Mouse (Mus musculus) urinary bladder, postnatal 36 days (tissue): ENCODE data around the gene Gpr108.
"Not testable (repeated sequence)": the region's sequence is repeated elsewhere in the genome, so short reads cannot be mapped to it uniquely, and the experiment has no call there.

Source experiments
- DNase-seq, 2 experiments: peaks; one replicate each; pipeline ENCODE4 v3.0.0; 2022; ENCODE audit warnings: low spot score in 2 of 2, mixed read lengths in 1 of 2

Gpr108 gene

GRCm38 (mm10) chr17:57248201-57248699, at the start of gene Gpr108:
Gene Gpr108 (minus strand): TSS chr17:57248446.
- DNase-seq: peak; percentile 81 to 88

DNA sequence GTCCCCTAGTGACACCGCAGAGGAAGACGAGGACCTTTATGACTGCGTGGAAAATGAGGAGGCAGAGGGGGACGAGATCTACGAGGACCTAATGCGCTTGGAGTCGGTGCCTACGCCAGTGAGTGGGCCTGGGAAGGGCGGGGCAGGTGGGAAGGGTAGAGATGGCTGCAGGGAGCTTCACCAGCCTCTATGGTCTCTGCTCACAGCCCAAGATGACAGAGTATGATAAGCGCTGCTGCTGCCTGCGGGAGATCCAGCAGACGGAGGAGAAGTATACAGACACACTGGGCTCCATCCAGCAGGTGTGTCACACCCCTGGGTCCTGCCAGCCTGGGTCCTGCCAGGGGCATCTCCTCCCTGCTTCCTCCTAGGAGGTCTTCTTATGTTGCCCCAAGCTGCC, 48.8 kb upstream of the Gpr108 start:
- no peak for DNase-seq

- no peak for DNase-seq
Measured at GRCm38 (mm10) chr17:57295935-57296334, 47.7 kb upstream of the Gpr108 start.

DNA sequence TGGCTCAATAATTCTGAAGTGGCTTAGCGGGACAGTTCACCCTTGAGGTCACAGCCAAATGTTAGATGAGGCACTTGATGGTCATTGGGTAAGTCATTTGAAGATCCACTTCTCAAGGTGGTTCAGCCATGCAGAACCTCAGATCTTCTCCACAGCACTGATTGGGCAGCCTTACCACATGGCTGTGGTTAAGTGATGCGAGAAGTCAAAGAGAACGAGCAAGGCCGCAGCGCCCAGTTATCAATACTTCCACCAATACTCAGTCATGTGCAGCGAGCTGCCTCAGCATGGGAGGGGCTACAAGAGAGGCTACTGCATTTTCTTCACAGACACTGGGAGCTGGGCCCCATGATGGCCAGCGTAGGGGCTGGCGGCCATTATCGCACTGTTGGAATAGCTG, 44.7 kb upstream of the Gpr108 start:
- no peak for DNase-seq

- DNase-seq: no peak
Measured at GRCm38 (mm10) chr17:57292302-57292701, 44.1 kb upstream of the Gpr108 start.

- DNase-seq: no peak
Measured at GRCm38 (mm10) chr17:57290671-57291055, 42.4 kb upstream of the Gpr108 start.

- no peak for DNase-seq
Measured at GRCm38 (mm10) chr17:57290001-57290670, 41.9 kb upstream of the Gpr108 start.

- DNase-seq: no peak
Measured at GRCm38 (mm10) chr17:57289252-57289651, 41.0 kb upstream of the Gpr108 start.

- DNase-seq: no peak
Measured at GRCm38 (mm10) chr17:57286718-57287355, 38.6 kb upstream of the Gpr108 start.

GRCm38 (mm10) chr17:57285077-57285476, 36.8 kb upstream of the Gpr108 start:
- no peak for DNase-seq

GRCm38 (mm10) chr17:57283906-57284305, 35.7 kb upstream of the Gpr108 start:
- DNase-seq: no peak

DNA sequence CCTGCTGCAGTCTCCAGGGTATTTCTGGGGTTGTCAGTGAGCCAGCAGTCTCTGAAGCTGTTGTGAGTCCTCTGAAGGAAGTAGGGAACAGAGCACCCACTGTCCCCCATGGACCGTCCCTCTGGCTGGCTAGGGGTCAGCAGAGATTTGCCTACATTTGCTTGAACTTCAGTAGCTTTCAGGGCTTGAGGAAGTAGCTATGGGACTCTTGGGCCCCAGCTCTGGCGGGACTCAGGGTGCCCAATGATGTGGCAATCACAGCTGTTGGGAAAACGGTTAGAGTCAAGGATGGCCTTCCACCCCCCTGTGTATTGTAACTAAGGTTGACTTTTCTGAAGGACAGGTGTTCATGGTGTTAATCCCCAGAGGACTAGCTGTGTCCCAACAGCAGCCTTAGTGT, 32.2 kb upstream of the Gpr108 start:
- no peak for DNase-seq

GRCm38 (mm10) chr17:57279591-57280224, 31.5 kb upstream of the Gpr108 start:
- DNase-seq: no peak

DNA sequence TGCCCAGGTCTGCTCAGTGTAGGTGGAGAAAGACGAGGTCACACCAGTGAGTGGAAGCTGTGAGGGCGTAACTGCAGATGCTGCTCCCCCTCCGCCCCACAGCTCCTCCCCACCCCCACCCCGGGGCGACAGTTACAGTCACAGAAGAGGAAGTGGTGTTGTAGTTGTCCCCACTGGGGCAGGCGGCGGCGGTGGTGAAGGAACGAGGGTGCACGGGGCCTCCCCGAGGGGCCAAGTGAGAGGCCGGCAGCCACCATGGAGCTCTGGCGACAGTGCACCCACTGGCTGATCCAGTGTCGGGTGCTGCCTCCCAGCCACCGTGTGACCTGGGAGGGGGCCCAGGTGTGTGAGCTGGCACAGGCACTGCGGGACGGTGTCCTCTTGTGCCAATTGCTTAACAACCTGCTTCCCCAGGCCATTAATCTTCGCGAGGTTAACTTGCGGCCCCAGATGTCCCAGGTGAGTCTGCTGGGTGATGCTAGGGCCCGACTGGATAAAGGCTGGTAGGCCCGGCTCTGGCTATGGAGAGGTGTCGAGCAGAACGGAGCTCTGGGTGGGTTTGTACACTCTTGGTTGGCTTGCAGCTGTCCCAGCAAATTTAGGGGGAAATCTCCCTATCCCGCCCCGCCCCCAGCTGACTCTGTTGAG, 30.8 kb upstream of the Gpr108 start, which contains the start of gene Vav1:
Gene Vav1, plus strand, starts transcription at position 158 of the 648 bp plus-strand sequence.
- DNase-seq: no peak

- no peak for DNase-seq
Measured at GRCm38 (mm10) chr17:57278537-57278936, 30.3 kb upstream of the Gpr108 start.

DNA sequence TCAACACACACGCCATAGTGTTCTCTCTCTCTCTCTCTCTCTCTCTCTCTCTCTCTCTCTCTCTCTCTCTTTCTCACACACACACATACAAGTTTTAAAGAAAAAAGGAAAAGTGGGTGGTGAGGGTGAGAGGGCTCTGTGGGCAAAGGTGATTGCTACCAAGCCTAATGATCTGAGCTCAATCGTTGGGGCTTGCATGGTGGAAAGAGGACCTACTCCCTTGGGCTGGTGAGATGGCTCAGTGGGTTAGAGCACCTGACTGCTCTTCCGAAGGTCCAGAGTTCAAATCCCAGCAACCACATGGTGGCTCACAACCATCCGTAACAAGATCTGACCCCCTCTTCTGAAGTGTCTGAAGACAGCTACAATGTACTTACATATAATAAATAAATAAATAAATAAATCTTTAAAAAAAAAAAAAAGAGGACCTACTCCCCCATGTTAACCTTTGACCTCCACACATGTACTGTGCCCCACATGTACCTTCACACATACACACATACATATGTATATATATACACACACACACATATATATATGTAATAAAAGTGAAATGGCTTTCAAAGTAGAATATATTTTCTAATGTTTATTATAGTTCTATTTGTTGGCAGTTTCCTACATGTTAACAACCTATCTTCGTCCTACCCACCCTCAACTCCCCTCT, 29.5 kb upstream of the Gpr108 start:
- DNase-seq: not testable (repeated sequence)

DNA sequence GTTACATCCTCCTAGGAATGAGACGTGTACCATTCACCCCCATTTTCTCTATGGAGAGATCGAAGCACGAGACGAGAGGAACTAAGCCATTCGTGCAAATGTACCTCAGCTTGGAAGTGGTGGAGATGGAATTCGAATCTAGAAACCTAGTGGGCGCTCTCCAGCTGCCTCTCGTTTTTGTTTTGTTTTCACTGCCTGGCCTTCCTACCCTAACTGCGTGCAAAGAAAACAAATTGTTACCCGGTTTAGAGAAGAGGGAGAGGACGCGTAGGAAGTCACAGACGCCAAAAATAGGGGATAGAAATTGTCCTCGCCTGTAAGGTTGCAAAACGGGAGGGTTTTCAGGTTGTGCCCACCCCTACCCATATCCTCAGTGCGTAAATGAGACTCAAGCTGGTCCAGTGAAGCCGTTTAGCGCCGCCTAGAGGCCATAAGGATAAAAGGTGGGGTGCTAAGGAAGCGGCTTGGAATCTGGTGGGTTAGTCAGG, 28.4 kb upstream of the Gpr108 start:
- DNase-seq: peak; percentile 72 to 74

- no peak for DNase-seq
Measured at GRCm38 (mm10) chr17:57275997-57276351, 27.7 kb upstream of the Gpr108 start.

DNA sequence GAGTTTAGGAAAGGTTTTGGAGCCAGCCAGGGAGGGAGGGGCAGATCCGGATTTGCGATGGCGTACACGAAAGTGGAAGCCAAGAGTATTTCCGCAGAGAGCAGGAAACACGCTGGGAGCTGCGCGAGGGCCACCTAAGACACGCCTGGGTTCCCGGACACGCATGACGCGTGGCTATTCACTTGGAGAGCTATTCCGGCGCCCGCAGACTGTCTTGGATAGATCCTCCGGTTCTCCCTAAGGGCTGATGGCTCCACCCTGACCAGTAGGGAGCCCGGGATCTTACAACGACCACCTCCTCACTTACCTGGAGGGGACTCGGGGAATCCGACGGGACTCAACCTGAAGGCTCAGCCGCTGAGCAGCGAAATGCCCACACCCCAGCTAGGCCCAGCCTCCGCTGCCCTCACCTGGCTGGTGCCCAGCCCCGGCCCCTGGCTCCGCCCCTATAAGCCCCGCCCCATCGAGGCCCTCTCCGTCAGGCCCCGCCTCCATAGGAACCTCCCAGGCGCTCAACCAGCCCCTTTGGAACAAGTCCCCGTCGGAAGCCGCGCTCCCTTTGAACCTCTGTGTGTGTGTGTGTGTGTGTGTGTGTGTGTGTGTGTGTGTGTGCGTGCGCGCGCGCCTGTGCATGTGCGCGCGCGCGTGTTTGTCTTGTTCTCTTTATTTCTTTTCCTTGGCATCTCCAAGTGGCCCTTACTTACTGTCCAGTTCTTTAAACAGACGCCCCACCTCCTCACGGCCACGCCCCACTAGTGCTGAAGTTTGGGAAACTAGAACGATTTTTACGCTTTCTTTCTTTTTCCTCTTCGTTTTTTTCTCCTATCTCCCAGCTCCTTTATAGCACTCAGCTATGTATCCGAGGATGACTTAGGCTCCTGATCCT, 27.1 kb upstream of the Gpr108 start:
- DNase-seq: peak; percentile 93 to 94

DNA sequence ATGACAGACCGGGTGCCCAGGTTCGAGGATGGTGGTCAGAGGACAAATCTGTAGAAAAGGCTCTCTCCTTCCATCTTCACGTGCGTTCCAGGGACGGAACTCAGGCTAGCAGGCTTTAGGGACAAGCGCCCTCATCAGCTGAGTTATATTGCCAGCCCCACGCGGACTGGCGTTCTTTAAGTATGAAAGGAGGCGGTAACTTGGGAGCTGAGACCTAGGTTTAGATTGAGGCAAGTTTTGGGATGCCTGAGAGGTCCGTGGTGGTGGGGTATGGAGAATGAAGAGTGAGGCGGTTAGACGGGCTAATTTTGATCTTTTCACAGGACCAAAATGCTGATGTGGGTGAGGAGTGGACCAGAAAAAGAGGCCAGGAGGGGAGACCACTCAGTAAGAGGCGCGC, 26.4 kb upstream of the Gpr108 start:
- no peak for DNase-seq

DNA sequence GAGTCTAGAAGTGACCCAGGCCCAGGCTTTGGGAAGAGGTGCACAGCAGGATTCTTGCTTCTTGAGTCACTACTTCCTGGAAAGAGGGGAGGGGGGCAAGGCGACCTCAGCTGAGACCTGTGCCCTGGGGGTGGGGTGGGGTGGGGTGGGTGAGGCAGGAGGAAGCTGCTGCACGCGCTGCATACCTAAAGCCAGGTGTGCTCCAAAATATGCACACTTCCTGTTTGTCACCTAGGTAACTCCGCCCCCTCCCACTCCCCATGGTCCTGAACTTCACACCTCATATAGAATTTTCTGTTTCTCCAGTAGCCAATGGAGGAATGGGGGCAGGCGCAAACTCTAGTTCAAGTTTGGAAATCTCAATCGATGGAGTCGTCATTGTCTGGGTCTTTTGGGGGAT, 25.6 kb upstream of the Gpr108 start:
- DNase-seq: no peak
